Mouse (Mus musculus) liver, embryonic 15.5 days (tissue): Measurements from ENCODE around the gene Gpx8. TPM values are rescaled to one million over a fixed set of nuclear protein-coding genes. Genes with fewer than 3 reads are reported as not detected.

Experiments used
- ATAC-seq: fragments of 200-750 bp; cut with Nextera tagmentation; 2 replicates; pipeline ENCODE4 v1.8.0; 2017; ENCODE audit warnings: moderate number of reproducible peaks, mild to moderate bottlenecking, moderate library complexity; ENCODE audit not compliant: insufficient read depth
- H3K27ac ChIP-seq: fragments of 300-500 bp; sonication (generic); replicated peaks from 2 replicates; pipeline ENCODE4 v1.5.1; 2015; ENCODE audit warnings: mild to moderate bottlenecking, inconsistent platforms
- H3K27me3 ChIP-seq: fragments of 300-500 bp; sonication (generic); 2 replicates; pipeline ENCODE4 v1.6.1; 2015; ENCODE audit warnings: mild to moderate bottlenecking, inconsistent platforms
- H3K36me3 ChIP-seq: fragments of 300-500 bp; sonication (generic); replicated peaks from 2 replicates; pipeline ENCODE4 v1.6.1; 2015; ENCODE audit warnings: moderate library complexity, mild to moderate bottlenecking, inconsistent platforms
- H3K4me1 ChIP-seq: fragments of 300-500 bp; sonication (generic); replicated peaks from 2 replicates; pipeline ENCODE4 v1.6.1; 2015; ENCODE audit warnings: inconsistent platforms
- H3K4me2 ChIP-seq: fragments of 300-500 bp; sonication (generic); 2 replicates; pipeline ENCODE4 v1.6.1; 2015; ENCODE audit warnings: moderate library complexity, mild to moderate bottlenecking, inconsistent platforms
- H3K4me3 ChIP-seq: fragments of 300-500 bp; sonication (generic); replicated peaks from 2 replicates; pipeline ENCODE4 v1.5.1; 2015; ENCODE audit warnings: mild to moderate bottlenecking, inconsistent platforms
- H3K9ac ChIP-seq: fragments of 300-500 bp; sonication (generic); 2 replicates; pipeline ENCODE4 v1.6.1; 2015; ENCODE audit warnings: moderate library complexity, mild to moderate bottlenecking, inconsistent platforms
- H3K9me3 ChIP-seq: fragments of 300-500 bp; sonication (generic); replicated peaks from 2 replicates; pipeline ENCODE4 v1.6.1; 2016; ENCODE audit warnings: inconsistent platforms
- WGBS: fragments of 180-500 bp; shearing (Covaris S2); methylation state at CpG from one replicate; pipeline ENCODE4 v1.1.7; 2015; ENCODE audit warnings: mixed read lengths; ENCODE audit not compliant: insufficient replicate concordance; 5-methylcytosine and 5-hydroxymethylcytosine counted together
- microRNA counts: library from miRNA; unstranded; fragments of <30 nt; microRNA quantifications from one replicate; lab custom pipeline; 2016
- microRNA-seq: library from miRNA; unstranded; fragments of <30 nt; microRNA quantifications from one replicate; pipeline ENCODE4, GENCODE M21; 2016
- polyA plus RNA-seq: library from polyadenylated mRNA; unstranded; fragments of >200 nt; fragmentation: Nextera tagmentation; extraction: Ambion mirVana; gene quantifications from 2 replicates; pipeline ENCODE4 v1.2.1, GENCODE M21; 2015

Gene Gpx8
- polyA plus RNA-seq, 1 experiment from 2014 or later = 6.7 TPM

- H3K9ac ChIP-seq = no peak overlapping the region
- H3K4me3 ChIP-seq = peak overlapping the region; percentile 40
- ATAC-seq = peak; percentile 11; the same call in 1 of the 2 replicates
- H3K27ac ChIP-seq = no peak overlapping the region
- peaks cover 10% of the 10 kb centered on the region for H3K4me1 ChIP-seq
- no peaks in the 10 kb centered on the region for H3K36me3 ChIP-seq
- H3K9me3 ChIP-seq = no peaks in the 10 kb centered on the region
- H3K27me3 ChIP-seq = peaks cover 96% of the 10 kb centered on the region
- under 1% methylated on average over 25 of the region's 25 CpGs for WGBS
- peak overlapping the region; percentile 61 for H3K4me2 ChIP-seq
Observed at GRCm38 (mm10) chr13:112994191-112994590, 52.0 kb downstream of the Gpx8 start.

- no peak within 1 kb of the TSS for H3K27ac ChIP-seq
Observed at GRCm38 (mm10) chr13:112993531-112994152, 52.6 kb downstream of the Gpx8 start, which contains the start of gene Mcidas. Mcidas (plus strand) TSS chr13:112993845.

More at GRCm38 (mm10) chr13:112993531-112994152, 52.6 kb downstream of the Gpx8 start, which contains the start of gene Mcidas:
- H3K4me2 ChIP-seq = peak within 1 kb of the TSS; percentile 61
- no peaks in the 10 kb centered on the region for H3K36me3 ChIP-seq
- WGBS = 1% methylated on average over 63 of the region's 63 CpGs
- ATAC-seq = no peak
- peaks cover 15% of the 10 kb centered on the region for H3K4me1 ChIP-seq
- H3K9me3 ChIP-seq = no peaks in the 10 kb centered on the region
- H3K27me3 ChIP-seq = peaks cover 96% of the 10 kb centered on the region
- no peak within 1 kb of the TSS for H3K9ac ChIP-seq
- H3K4me3 ChIP-seq = peak within 1 kb of the TSS; percentile 40

MicroRNA genes within 50 kb of the gene (microRNA counts, 519-probe panel; counts per million panel counts)
- microRNA mmu-miR-449a (lab: Ali Mortazavi, UCI) = 2,549 counts per million, percentile 47 among the panel's probes with 10 or more counts
- not detected for microRNA mmu-miR-449b (lab: Ali Mortazavi, UCI)
- microRNA mmu-miR-449c (lab: Ali Mortazavi, UCI) = not detected

Small RNA genes lying within 50 kb of the gene (microRNA-seq; reads per million reads assigned to microRNA genes)
- gene Mir449a (197 reads per million, percentile 60 among the genes with 10 or more reads in this experiment), gene Mir449b (not detected), gene Mir449c (not detected)

Other genes starting within 250 kb of the Gpx8 start
- gene Plpp1, start 245.6 kb downstream of the Gpx8 start, polyA plus RNA-seq = 42.1 and 45.6 TPM in 2 replicates
- gene Mtrex, start 119.0 kb downstream of the Gpx8 start, polyA plus RNA-seq = 30.5 and 31.4 TPM in 2 replicates
- 6.1 and 6.3 TPM in 2 replicates for gene Dhx29, start 119.0 kb downstream of the Gpx8 start, polyA plus RNA-seq
- 0.15 and 0.48 TPM in 2 replicates for gene Ccno, start 58.6 kb downstream of the Gpx8 start, polyA plus RNA-seq
- gene Mcidas, start 52.6 kb downstream of the Gpx8 start, polyA plus RNA-seq = not detected in 2 replicates
- gene Cdc20b, start 11.3 kb downstream of the Gpx8 start, polyA plus RNA-seq = not detected in 2 replicates
- gene Gzma, start 54.6 kb upstream of the Gpx8 start, polyA plus RNA-seq = 2.2 and 2.3 TPM in 2 replicates
- gene Esm1, start 163.2 kb upstream of the Gpx8 start, polyA plus RNA-seq = 0.58 and 0.61 TPM in 2 replicates
- not detected in 2 replicates for gene Gzmk, start 179.5 kb upstream of the Gpx8 start, polyA plus RNA-seq
- 0.18 and 0.24 TPM in 2 replicates for gene BC067074, start 246.7 kb upstream of the Gpx8 start, polyA plus RNA-seq